Mouse (Mus musculus): ENCODE data around the gene Cd274.
A peak's percentile ranks its signal among the peaks of the same experiment; 100 is the strongest.

Gene Cd274

DNA sequence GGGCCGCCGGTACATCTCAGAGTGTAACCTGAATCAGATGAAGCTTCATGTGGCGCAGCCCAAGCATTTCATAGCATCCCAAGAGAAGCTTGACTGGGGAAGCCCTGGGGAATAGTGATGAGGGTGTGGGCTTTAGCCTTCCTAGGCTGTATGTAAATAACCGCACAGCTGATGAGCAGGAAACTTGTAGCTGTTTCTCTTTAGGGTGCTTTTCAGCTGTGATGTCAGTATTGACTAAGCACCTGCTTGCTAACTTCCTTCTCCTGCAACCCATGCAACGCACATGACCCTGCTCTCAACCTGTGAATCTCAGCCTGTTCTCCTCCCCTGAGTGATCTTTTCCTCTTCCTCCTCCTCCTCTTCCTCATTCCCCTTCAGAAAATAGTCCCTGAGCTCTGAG is 3.2 kb upstream of the Cd274 start:
- DNase-seq (ENCODE audit: low spot score in 2 of 2), result no peak

DNA sequence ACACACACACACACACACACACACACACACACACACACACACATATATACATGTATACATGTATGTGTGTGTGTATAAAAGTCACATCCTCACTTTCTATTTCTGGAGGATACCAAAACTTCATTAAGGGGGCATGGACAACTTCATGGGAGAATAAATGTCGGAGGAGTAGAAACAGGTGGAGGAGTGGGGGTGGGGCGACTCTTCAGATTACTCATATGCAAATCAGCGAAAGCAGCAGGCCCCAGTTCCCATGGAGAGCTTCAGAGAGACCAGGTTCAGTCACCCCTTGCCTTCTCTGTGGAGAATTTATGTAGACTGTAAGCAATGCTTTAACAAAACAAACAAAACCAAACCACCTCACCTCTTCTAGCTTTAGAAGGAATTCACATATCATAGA is 2.1 kb upstream of the Cd274 start:
- DNase-seq (ENCODE audit: low spot score in 2 of 2), result no peak

DNA sequence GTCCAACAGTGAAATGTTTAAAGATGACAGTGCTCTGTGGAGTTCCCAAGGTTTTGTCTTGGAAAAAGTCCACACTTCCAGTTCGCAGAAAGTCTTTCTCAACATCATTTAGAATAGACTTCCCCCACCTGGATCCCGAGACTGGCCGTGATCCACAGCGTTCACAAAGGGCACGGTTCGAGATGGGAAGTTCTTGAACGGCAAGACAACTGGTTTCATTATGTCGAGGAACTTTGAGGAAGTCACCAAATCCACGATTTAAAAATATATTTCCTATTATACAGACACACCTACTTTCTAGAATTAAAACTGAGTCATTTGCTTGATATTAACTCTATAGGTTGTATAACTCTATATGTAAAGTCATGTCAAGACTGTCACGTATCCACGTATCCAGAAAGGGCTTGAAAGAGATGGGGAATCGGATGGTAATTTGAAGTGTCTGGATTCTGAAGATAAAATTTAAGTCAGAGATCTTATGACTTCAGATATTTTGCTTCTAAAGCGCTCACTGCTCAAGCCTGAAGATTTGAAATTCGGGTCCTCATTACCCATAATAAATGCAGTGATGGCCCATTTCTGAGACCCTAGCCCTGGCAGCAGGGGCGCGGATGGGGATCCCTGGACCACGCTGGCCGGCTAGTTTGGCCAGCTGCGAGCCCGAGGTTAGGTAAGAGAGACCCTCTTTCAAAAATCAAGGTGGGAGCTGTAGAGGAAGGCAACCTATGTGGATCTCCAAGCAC is 858 bp upstream of the Cd274 start:
- DNase-seq (ENCODE audit: low spot score in 2 of 2), result no peak

DNA sequence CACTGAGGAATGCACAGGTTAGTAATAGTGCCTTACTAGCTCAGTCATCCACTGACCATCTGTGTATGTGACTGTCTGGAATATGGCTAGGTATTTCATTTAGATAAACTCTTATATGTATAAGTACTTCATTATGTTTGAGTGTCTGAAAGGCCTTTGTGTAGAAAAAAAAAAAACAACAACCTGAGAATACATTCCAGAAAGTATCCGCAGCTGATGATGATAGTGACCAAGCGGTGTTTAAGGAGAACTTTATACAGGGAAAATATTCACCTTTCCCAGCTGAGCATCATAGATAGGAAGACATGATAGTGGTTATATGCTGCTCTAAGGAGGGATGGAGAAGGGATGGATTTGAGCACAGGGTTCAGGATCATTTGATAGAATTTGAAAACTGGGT is 786 bp downstream of the Cd274 start:
- no peak for DNase-seq (ENCODE audit: low spot score in 2 of 2)

DNA sequence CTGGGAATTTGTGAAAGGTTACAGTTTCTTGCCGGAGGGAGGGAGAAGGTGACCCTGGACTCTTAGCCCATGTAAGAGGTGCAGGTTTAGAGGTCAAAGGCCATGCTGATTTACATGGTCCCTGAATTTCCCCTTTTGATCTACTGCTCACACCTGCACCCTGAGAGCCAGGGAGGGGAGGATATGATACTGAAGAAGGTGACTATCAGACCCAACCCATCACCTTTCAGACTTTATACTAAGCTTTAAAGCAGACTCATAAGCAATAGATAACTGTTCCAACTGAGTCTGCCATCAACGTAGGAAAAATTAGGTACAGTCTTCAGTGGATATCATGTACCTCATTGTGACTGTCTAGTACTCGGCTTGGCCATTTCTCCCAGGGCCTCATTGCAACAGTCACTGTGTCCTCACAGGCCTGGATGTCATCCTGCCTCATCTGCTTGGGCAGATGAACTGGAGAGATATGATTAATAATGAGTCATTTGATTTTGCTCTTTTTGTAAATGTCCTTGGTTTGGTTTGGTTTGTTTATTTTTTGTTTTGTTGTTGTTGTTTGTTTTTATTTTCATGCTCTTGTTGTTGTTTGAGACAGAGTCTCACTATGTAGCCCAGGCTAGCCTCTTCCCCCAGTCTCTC is 1.5 kb downstream of the Cd274 start:
- no peak for DNase-seq (ENCODE audit: low spot score in 2 of 2)

DNA sequence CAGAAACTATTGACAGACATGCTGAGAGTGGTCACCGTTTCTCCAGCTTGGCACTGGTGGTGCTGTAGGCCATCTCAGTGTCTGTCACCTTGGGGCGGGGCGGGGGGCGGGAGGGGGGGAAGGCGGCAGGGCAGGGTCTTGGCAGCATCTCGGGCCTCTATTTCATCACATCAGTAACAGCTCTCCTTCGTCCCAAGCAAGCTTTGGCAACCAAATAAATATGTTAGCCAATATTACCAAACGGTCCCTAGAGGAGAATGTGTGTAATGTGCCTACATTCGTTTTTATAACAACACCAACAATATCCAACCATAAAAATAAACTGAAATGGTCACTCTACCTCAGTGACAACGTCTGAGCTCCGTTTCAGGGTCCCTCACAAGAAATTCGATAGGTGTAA is 2.9 kb downstream of the Cd274 start:
- no peak for DNase-seq (ENCODE audit: low spot score in 2 of 2)

DNA sequence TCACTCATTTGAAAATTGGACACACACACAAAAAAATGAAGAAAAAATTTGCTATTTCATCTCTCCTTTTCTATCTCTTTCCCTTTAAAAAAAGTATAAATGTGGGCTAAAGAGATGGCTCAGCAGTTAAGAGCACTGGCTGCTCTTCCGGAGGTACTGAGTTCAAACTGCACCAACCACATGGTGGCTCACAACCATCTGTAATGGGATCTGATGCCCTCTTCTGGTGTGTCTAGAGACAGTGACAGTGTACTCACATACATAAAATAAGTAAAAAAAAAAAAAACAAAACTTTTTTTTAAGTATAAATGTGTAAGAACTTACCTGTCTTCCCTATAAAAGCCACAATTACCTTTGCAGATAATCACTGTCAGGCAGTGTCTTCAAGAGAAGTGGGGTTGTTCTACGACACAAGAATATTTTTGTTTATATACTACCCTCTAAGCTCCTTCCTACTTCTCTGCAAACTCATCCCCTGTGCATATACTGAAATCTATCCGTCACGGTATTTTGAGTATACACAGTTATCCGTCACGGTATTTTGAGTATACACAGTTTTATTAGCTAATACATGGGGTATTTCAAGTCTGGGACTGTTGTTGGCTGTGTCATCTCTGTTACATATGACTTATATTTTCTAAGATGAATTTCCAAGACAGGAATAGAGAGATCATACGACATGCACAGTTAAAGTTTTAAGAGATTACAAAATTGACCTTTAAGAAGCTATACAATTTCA is 3.5 kb downstream of the Cd274 start:
- no peak for DNase-seq (ENCODE audit: low spot score in 2 of 2)

DNA sequence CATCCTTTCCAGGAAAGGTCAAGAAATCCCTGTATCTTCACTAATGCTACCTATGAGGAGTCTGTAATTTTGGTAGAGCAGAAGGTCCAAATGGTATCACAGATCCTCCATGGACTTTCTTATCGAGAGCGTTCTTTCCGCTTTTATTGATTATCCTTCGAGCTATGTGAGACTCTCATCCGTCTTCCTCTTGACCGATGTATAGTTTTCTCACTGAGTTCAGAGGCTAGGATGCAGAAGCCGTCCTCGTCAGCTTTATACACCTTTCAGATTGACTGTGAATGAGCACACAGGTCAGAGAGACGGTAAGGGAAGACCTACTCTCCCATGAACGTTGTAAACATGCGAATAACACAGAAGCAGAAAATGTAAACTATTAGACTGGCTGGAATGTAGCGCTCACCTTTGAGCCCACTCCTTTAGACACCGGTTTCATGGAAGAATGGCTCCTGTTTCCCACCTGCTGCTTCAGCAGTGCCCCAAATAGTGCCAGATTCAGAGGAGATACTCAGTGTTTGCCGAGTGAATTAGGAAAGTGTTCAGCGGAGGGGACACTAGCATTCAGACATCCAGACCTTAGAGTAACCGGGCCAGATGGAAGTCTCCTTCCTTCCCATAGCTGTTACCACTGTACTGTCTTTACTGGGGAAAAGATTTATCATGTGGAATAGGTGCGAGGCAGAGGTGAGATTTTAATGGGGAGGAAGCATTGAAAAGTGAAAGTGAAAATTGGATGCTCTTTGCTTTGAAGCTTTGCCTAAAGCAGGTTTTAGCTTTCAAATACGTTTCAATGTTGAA is 4.2 kb downstream of the Cd274 start:
- no peak for DNase-seq (ENCODE audit: low spot score in 2 of 2)

DNA sequence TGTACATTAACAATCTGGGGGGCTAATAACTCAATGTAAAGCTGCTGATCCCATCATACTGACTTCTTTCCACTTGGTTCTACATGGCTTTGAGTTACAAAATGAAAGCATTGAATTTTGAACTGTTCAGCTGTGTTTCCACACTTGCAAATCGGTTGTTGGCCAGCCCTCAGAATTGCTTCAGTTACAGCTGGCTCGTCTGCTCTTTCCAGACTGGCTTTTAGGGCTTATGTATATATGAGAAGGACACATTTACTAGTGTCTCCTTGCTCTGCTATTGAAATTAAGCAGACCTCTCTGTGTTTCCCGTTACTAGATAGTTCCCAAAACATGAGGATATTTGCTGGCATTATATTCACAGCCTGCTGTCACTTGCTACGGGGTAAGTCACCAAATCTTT is 4.9 kb downstream of the Cd274 start:
- peak in 1 of 2 experiments; percentile 46 for DNase-seq (ENCODE audit: low spot score in 2 of 2)

DNA sequence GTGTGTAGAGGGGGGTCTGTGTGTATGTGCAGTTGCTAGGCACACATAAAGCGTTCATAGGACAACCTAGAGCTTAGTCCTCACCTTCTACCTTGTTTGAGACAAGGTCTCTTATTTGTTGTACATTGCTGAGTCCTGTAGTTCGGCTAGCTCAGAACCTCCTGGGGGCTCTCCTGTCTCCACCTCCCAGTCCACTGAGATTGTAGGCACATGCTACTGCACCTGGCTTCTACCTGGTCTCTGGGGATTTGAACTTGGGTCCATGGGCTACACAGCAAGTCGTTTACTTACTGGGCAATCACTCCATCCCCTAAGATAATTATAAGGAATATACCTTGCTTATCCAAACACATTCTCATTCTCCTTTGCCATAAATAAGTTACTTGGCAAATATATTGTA is 5.4 kb downstream of the Cd274 start:
- DNase-seq (ENCODE audit: low spot score in 2 of 2), result no peak

DNA sequence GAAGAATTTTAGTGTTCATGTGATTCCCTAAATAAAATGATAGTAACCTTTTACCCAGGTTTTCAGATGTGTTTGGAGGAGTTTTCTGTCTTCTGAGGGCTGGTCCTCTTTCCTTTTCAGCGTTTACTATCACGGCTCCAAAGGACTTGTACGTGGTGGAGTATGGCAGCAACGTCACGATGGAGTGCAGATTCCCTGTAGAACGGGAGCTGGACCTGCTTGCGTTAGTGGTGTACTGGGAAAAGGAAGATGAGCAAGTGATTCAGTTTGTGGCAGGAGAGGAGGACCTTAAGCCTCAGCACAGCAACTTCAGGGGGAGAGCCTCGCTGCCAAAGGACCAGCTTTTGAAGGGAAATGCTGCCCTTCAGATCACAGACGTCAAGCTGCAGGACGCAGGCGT is 6.2 kb downstream of the Cd274 start:
- no peak for DNase-seq (ENCODE audit: low spot score in 2 of 2)

DNA sequence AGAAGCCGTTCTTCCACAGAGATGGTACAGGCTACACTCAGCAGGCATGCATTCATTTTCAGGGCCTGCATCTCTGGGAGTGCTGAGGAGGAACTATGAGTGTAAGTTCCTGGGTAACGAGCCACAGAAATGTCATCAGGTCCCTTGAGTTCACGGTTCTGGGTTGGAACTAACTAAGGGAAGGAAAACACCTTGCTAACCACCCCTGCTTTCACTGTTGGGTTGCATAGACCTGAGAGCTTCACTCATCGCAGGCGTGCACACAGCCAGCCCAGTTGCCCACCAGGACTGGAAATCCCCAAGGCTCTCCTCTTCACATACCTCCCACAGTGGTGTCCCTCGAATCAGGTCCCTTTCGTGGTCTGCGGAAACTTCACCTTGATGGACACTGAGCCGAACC is 7.7 kb downstream of the Cd274 start:
- no peak for DNase-seq (ENCODE audit: low spot score in 2 of 2)

DNA sequence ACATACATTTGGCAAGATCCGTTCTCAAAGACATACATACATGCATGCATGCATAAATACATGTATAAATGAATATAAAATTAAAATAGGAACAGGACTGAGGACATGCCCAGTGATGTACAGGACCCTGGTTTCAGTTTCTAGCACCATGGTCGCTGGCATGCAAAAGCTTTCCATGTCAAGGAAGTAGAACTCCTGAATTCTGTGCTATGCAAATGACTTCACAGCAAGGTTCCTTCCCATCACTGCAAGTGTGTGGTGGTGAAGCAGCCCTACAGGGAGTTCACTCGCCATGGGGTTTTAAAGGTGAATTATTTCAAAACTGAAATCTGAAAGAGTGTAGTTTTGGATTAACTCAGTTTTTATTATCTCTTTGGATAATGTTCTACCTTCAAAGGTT is 9.1 kb downstream of the Cd274 start:
- no peak for DNase-seq (ENCODE audit: low spot score in 2 of 2)

DNA sequence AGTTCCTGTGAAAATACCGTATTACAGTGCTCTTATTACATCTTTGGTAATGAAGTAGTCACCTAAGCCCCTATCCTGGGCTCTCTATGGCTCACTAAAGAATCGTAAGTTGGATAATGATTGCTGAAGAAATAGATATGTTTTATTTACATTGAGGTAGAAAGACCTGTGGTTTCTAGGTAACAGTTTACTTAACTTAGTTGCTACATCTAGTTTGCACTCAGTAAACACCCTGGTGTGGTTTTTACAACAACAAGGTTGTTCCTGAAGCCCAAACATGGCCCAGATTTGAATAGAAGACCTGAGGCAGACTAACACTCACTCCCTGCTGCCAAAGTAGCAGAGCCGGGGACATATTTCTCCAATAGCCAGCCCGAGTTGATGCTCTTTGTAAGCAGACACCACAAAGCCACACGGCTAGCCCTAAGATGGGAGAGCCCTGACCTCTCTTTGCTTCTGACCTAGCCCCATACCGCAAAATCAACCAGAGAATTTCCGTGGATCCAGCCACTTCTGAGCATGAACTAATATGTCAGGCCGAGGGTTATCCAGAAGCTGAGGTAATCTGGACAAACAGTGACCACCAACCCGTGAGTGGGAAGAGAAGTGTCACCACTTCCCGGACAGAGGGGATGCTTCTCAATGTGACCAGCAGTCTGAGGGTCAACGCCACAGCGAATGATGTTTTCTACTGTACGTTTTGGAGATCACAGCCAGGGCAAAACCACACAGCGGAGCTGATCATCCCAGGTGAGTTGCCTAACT is 12.8 kb downstream of the Cd274 start:
- DNase-seq (ENCODE audit: low spot score in 2 of 2), result no peak

DNA sequence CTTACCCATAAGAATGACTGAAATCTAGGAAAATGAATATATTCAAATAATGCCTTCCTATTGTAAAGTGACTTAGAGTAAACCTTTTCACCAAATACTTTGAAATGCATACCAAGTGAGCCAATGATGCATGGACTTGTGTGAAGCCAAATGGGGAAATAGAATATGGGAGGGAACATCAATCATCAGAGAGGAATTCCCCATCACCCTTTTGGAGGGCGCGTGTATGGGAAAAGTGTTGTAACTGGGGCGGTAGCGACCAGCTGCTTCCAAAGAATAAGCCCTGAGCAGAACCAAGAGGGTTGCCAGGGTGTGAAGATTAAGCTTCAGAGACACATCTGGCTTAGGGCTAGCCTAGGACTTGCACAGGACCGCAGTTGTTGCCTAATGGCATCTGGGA is 16.1 kb downstream of the Cd274 start:
- DNase-seq (ENCODE audit: low spot score in 2 of 2), result no peak

DNA sequence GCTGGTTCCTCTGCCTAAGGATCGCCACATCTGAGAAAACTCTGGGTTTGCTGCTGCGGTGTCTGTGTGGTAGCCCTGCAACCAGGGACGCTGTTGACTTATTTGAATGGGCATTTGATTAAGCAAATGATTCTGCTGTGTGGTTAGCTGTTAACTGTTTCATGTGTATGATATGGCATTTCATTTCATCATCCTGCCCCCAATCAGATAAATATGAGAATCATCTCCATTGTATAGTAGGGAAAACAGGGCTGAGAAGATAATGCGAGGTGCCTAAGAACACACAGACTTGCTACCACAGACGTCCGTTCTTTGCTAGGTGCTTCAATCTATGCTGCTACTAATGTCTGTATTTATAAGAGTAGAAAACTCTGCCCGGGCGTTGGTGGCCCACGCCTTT is 17.2 kb downstream of the Cd274 start:
- no peak for DNase-seq (ENCODE audit: low spot score in 2 of 2)

DNA sequence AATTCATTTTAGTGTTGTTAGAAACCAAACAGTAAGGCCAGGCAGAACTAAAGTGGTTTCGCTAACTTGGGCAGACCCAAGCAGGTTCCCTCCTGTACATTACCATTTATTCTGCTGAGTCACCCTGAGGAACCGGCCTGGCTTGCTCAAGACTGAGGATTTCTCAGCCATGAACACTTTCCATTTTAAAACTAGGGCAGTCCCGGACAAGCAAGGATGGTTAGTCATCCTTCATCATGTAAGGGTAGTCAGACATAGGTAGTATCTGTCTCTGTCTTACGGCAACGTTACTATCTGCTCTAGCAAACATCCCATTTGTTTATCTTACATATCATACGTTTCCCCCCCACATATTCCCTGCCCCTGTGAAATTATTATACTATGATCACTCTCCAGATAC is 17.7 kb downstream of the Cd274 start:
- no peak for DNase-seq (ENCODE audit: low spot score in 2 of 2)

DNA sequence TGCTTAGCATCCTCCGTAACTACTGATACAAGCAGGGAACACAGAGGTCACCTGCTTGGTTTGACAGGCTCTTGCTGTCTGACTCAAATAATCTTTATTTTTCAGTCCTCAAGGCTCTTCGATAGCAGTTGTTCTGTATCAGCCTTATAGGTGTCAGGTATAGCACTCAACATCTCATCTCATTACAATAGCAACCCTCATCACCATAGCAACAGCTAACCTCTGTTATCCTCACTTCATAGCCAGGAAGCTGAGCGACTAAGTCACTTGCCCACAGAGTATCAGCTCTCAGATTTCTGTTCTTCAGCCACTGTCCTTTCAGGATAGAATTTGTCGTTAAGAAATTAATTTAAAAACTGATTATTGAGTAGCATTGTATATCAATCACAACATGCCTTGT is 18.6 kb downstream of the Cd274 start:
- no peak for DNase-seq (ENCODE audit: low spot score in 2 of 2)

DNA sequence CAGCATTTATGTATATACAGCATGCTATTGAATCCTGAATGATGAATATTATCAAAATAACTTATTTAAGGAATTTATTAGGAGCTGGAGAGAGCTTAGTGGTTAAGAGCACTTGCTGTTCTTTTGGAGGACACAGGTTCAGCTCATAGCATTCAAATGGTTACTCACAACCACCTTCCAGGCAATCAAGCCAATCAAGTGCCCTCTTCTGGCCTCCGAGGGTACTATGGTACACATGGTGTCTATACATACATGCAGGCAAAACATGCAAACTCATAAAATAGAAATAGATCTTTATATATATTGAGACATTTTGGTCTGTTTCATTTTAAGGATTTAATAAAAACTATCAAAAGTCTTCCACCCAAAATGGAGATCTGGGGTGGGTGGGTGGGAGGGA is 21.6 kb downstream of the Cd274 start:
- no peak for DNase-seq (ENCODE audit: low spot score in 2 of 2)

DNA sequence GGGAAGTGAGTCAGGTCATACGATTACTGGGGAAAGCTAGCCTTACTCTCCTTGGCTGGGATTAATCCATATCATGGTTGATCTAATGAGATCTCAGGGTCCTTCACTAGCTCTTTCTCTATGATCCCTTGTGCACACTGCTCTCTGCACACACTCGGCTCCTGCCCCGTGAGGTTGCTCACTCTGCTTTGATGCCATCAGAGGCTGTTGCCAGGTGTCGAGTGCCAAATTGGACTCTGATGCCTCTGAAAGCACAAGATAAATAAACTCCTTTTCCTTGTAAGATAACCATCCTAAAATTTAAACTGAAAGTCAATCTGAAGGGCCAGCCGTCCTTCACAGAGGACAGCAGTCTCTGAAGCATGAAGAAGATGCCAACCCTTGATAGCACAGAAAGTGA is 23.2 kb downstream of the Cd274 start:
- no peak for DNase-seq (ENCODE audit: low spot score in 2 of 2)

DNA sequence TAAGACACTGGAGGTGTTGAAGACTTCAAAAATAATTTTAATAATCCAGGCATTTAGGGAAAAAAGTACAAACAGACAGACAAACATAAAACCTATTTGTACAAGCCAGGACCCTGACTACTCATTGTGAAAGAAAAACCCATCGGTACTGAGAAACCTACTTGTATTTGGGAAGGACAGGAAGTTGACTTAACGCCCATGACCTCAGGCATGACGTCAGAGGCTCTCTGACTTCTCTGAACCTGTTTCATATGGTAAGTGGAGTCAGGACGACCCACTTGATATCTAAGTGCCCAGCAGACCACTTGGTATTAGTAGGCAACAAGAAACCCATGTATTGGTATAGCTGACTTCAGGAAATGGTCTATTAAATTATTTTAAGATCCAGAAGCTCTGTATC is 24.0 kb downstream of the Cd274 start:
- no peak for DNase-seq (ENCODE audit: low spot score in 2 of 2)

DNA sequence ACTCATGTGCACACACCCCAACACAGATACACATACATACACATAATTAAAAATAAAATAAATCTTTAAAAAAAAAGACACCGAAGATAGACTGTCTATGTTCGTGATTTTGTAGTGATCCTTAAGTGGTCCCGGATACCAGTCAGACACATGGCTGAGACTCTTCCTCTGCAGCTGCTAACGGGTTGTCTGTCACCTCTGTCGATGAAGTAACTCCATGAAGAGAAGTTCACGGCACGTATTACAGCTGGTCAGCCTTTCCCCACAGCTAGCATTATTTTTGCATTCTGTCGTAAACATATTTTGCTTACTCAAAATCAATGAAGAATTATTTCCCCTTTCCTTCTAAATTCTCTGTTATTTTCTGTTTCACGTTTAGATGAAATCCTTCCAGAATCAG is 26.1 kb downstream of the Cd274 start:
- no peak for DNase-seq (ENCODE audit: low spot score in 2 of 2)

Measured in right cerebral cortex, adult 2 months (tissue).